Mouse (Mus musculus) cerebellum, adult 2 months (tissue): Measurements from ENCODE around the gene Creb3l2.

Source experiments
- CTCF ChIP-seq: fragments of 200-500 bp; IDR thresholded peaks from 2 replicates; pipeline ENCODE4 v1.5.1; 2011; ENCODE audit warnings: low read depth, mild to moderate bottlenecking, control low read depth, low read length, moderate library complexity, borderline replicate concordance; ENCODE audit not compliant: insufficient read depth
- POLR2A ChIP-seq: fragments of 200-500 bp; IDR thresholded peaks from 2 replicates; pipeline ENCODE4 v1.6.1; 2011; ENCODE audit warnings: low read length, control low read depth, borderline replicate concordance; ENCODE audit not compliant: insufficient read depth

- TF ChIP-seq CTCF (no peak), POLR2A (no peak)
Measured at GRCm38 (mm10) chr6:37328671-37329070, 113.3 kb downstream of the Creb3l2 start.
